Mouse (Mus musculus) cerebellum, adult 2 months (tissue): ENCODE results near the gene Slc45a2. TPM values are rescaled to one million over a fixed set of nuclear protein-coding genes. Genes with fewer than 3 reads are reported as not detected.

Source experiments
- DNase-seq, 2 experiments: peaks; one replicate each; pipeline ENCODE4 v3.0.0; 2021
- H3K27ac ChIP-seq: fragments of 200-500 bp; 2 replicates; pipeline ENCODE4 v1.5.1; 2012; ENCODE audit warnings: low read length, control low read depth, inconsistent platforms; ENCODE audit not compliant: insufficient read depth
- H3K27me3 ChIP-seq: fragments of 200-500 bp; 2 replicates; pipeline ENCODE4 v1.6.1; 2012; ENCODE audit warnings: inconsistent platforms, mild to moderate bottlenecking, low read length, moderate library complexity; ENCODE audit not compliant: control insufficient read depth, insufficient read depth
- H3K4me1 ChIP-seq: fragments of 200-500 bp; 2 replicates; pipeline ENCODE4 v1.6.1; 2011; ENCODE audit warnings: low read length; ENCODE audit not compliant: control insufficient read depth, insufficient read depth
- H3K4me3 ChIP-seq: fragments of 200-500 bp; replicated peaks from 2 replicates; pipeline ENCODE3; 2011; ENCODE audit warnings: mild to moderate bottlenecking, low read depth, low read length, control low read depth; ENCODE audit not compliant: insufficient read depth
- CTCF ChIP-seq: fragments of 200-500 bp; IDR thresholded peaks from 2 replicates; pipeline ENCODE4 v1.5.1; 2011; ENCODE audit warnings: low read depth, mild to moderate bottlenecking, control low read depth, low read length, moderate library complexity, borderline replicate concordance; ENCODE audit not compliant: insufficient read depth
- POLR2A ChIP-seq: fragments of 200-500 bp; IDR thresholded peaks from 2 replicates; pipeline ENCODE4 v1.6.1; 2011; ENCODE audit warnings: low read length, control low read depth, borderline replicate concordance; ENCODE audit not compliant: insufficient read depth
- WGBS: fragments of 180-500 bp; shearing (Covaris S2); methylation state at CpG from one replicate; pipeline ENCODE4 v1.1.7; 2018; 5-methylcytosine and 5-hydroxymethylcytosine counted together
- polyA plus RNA-seq: library from polyadenylated mRNA; depleted of rRNA; stranded (reverse); fragments of >200 nt; gene quantifications from 2 replicates; pipeline ENCODE4 v1.2.3, GENCODE M21; 2012; rRNA removed

Slc45a2 gene
- 0.10 and 0.19 TPM in 2 replicates for polyA plus RNA-seq

DNA sequence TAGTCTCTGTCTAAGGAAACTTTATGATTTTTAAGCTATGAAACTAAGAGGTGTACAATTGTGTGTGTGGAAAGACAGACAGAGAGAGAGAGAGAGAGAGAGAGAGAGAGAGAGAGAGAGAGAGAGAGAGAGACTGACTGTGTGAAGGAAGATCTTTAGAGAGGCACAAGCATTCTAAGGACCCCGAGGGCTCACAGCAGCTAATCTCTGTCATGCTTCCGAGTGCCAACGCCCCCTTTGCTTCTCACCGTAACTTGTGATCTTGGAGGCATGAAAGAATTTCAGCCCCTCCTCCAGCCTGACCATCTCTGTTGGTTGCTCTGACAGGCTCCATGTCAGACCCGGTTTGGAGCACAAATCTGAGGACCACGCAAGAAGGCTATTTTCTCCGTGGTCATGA is at the start of gene Slc45a2:
Gene Slc45a2 (plus strand): TSS at position 301 of the 400 bp plus-strand sequence.
- H3K27me3 ChIP-seq: no peaks in the 10 kb centered on the region
- no peak for DNase-seq
- H3K4me1 ChIP-seq: no peaks in the 10 kb centered on the region
- WGBS: 38% methylated on average over 7 of the region's 7 CpGs
- peak within 1 kb of the TSS; percentile 32 for H3K4me3 ChIP-seq
- H3K27ac ChIP-seq: no peak within 1 kb of the TSS
- TF ChIP-seq POLR2A (no peak), CTCF (no peak)

DNA sequence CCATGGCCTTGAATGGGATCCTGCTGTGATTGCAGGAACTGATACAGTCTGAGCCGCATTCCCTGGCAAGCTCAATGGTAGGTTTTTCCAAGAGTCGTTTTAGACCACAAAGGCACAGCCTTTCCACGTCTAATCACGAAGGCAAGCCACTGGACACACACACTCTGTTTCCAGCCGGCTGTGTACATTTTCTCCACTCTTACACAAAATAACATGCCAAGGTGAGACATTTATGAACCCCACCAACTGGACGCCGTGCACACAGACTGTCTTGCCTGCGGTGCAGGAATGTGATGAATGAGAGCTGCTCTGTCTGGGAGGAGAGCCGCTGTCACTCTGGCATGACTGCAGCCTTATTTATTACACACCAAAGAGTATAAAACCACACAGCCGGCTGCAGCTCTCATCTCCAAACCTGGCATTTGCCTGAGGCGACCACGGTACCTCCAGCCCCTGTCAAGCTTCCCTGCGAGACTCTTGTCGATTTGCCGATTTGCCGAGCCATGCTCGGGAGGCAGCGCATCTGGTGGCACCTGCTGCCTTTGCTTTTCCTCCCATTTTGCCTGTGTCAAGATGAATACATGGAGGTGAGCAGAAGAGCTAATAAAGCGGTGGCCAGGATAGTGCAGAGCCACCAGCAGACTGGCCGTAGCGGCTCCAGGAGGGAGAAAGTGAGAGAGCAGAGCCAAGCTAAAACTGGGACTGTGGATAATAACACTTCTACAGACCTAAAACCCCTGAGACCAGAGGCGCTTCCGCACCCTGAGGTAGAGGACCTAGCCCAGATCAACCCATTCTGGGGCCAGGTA is 48.4 kb upstream of the Slc45a2 start, which contains the start of gene C1qtnf3:
Gene C1qtnf3 (plus strand): TSS at position 382 of the 809 bp plus-strand sequence.
- Histone ChIP-seq H3K27ac (no peak within 1 kb of the TSS), H3K27me3 (no peaks in the 10 kb centered on the region; the same call in 1 of the 2 replicates), H3K4me1 (no peaks in the 10 kb centered on the region; the same call in 1 of the 2 replicates), H3K4me3 (peak within 1 kb of the TSS; percentile 26)
- TF ChIP-seq POLR2A (no peak), CTCF (no peak)
- DNase-seq: peak; percentile 10 to 21
- 12% methylated on average over 23 of the region's 23 CpGs for WGBS

DNA sequence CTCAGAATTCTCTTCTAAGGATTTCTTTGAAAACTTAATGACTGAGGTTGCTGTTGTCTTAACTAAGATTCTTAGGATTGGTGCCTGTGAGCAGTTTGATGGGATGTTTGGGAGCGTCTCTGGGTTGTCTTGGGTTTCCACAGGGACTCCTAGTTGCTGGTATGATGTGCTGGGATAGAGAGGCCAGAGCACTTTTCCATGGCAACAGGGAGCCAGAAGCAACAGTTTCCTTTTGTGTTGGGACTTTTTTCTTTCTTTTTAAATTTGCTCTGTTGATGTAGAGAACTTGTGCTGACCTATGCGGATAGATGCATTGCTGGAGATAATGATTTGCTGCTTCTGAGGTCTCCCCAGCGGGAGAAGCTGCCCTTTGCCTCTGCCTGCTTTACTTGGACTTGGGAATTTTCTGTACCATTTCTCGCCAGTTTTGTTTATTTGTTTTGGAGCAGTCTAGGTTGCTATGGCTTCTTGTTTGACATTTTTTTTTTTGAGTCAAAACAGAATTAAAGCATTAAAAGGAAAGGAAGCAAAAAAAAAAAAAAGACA is 47.7 kb upstream of the Slc45a2 start:
- Histone ChIP-seq H3K4me1 (no peaks in the 10 kb centered on the region; the same call in 1 of the 2 replicates), H3K4me3 (no peak overlapping the region), H3K27me3 (no peaks in the 10 kb centered on the region; the same call in 1 of the 2 replicates), H3K27ac (no peak overlapping the region)
- WGBS: 53% methylated on average over 4 of the region's 4 CpGs
- no peak for DNase-seq
- TF ChIP-seq POLR2A (no peak), CTCF (no peak)

DNA sequence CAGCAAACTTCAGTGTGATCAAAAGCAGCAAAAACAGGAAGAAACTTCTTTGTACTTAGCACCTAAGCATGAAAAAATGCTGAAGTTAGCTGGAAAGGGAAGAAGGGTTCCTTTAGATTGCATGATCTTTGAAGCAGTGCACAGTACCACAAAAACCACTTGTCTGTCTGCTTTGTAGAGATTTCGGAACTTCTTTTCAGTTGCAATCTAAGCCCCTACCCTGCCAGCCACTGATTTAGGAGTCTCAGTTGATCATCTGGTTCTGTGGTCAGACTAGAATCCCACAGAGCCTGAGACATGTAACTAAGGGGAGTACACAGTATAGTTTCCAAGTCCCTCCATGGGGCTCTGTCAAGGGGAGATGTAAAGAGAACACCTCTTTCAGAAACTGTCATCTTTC is 47.1 kb upstream of the Slc45a2 start:
- no peak overlapping the region for H3K27ac ChIP-seq
- H3K4me3 ChIP-seq: no peak overlapping the region
- H3K27me3 ChIP-seq: no peaks in the 10 kb centered on the region; the same call in 1 of the 2 replicates
- no peaks in the 10 kb centered on the region; the same call in 1 of the 2 replicates for H3K4me1 ChIP-seq
- DNase-seq: no peak
- 82% methylated on average over 1 of the region's 1 CpGs for WGBS
- no peak for TF ChIP-seq POLR2A
- TF ChIP-seq CTCF: no peak

DNA sequence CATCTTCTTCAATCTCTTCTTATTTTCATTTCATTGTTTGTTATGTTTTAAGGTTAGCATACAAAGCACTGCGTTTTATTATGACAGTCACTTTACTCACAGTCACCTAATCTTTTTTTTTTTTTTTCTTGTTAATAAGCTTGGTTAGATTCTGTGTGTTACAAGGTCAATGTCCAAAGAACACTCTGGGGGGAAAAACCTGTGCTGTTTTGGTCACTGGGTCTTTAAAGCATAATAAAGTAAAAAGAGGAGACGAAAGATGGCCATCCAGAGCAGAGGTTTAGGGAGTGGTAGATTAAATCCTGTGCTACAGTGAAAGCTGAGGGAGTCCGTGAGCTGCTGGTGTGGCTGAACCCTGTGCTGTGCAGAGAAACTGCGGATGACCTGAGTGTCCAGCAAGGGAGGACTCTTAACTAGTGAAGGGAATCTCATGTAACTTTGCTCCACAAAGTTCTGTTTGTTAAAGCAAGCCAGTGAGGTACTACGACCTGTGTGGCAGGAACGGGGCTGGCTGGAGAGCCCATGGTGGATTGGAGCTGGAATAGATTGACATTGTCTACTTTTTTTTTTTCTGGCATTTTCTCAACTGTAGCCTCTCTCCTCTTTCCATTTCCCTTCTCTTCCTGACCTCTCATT is 46.0 kb upstream of the Slc45a2 start:
- WGBS: 91% methylated on average over 6 of the region's 6 CpGs
- no peaks in the 10 kb centered on the region; the same call in 1 of the 2 replicates for H3K27me3 ChIP-seq
- no peak for TF ChIP-seq CTCF
- TF ChIP-seq POLR2A: no peak
- no peak overlapping the region for H3K4me3 ChIP-seq
- no peak overlapping the region for H3K27ac ChIP-seq
- H3K4me1 ChIP-seq: no peaks in the 10 kb centered on the region; the same call in 1 of the 2 replicates
- DNase-seq: no peak

DNA sequence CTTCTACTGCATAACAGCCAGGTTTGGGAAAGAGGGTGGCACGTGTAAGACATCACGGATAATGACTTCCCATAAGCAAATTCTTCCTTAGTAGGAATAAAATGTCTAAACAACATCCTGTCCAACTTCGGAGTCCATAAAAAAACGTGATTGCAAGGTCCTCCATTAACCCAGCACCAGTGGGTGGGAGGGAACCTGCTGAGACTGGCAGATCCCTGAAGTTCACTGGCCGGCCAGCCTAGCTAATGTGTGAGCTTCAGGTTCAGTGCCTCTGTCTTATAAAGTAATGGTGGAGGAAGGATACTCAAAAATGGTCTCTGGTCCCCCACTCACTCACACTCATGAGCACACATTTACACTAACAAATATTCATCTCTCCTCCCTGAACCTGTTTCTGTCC is 45.4 kb upstream of the Slc45a2 start:
- DNase-seq: no peak
- WGBS: 60% methylated on average over 5 of the region's 5 CpGs
- Histone ChIP-seq H3K4me1 (no peaks in the 10 kb centered on the region; the same call in 1 of the 2 replicates), H3K4me3 (no peak overlapping the region), H3K27ac (no peak overlapping the region), H3K27me3 (no peaks in the 10 kb centered on the region; the same call in 1 of the 2 replicates)
- TF ChIP-seq POLR2A (no peak), CTCF (no peak)

DNA sequence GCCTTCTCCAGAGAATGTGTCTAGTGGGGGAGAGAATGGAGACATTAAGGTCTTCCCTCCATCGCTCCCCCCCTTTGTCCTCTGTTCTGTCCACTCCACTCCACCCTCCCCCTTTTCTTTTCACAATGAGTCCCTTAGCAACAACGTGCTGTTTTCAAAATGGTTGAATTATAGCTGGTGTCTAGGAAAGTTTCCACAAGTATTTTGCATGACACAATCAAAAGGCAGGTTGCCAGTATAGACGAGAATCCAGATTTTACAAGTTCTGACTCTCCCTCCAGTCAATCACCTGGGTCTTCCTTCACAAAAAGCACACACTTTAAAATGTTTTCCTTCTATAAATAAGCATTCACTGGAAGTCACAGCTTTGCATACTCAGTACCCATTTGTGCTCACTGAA is 43.8 kb upstream of the Slc45a2 start:
- no peaks in the 10 kb centered on the region; the same call in 1 of the 2 replicates for H3K27me3 ChIP-seq
- H3K27ac ChIP-seq: no peak overlapping the region
- 41% methylated on average over 3 of the region's 3 CpGs for WGBS
- no peak for TF ChIP-seq POLR2A
- no peak for TF ChIP-seq CTCF
- H3K4me3 ChIP-seq: no peak overlapping the region
- no peaks in the 10 kb centered on the region; the same call in 1 of the 2 replicates for H3K4me1 ChIP-seq
- no peak for DNase-seq
